Mouse (Mus musculus) CH12F3 (cell line): ENCODE data around the gene Gcgr.
"Not testable (repeated sequence)": the region's sequence is repeated elsewhere in the genome, so short reads cannot be mapped to it uniquely, and the experiment has no call there.

Source experiments
- in situ Hi-C: fragments of 300-500 bp; cut with MboI; formaldehyde crosslinking; loops from 2 replicates; pipeline ENCODE4 v1.14.3; 2020; ENCODE audit warnings: low sequenced_read_pairs

Gene Gcgr

DNA sequence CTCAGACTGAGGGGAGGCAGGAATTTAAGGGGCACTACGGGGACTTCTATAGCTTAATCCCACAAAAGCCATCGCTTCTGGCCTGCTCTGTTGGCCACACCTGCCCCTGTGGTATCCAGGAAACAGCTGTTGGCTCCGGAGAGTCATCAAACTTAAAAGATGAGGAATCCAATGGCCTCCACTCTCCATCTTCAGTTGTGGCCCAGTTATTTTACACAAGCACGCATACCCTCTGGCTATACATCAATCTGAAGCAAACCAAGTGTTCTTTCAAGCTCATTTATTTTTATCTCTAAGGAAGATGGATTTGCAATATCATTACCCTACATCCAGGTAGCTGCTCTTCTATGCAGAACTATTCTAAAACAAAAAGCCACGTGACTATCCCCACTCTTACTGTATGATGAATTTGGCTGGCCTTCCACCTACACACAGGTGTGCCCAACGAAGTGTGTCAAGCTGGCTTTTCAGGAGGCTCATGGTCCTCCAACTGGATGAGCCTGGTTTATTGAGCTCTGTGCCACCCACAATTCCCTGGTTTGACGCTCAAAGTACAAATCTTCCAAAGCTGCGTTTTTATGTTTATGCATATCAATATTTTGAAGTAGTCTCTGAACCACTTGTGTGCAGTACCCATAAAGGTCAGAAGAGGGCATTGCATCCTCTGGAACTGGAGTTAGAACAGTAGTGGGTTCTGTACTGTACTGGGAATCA lies 51.9 kb downstream of the Gcgr start:
- in situ Hi-C loops, result no loop called here

- in situ Hi-C loops, result not testable (repeated sequence)
Observed at GRCm38 (mm10) chr11:120582982-120583293, 52.4 kb downstream of the Gcgr start.

DNA sequence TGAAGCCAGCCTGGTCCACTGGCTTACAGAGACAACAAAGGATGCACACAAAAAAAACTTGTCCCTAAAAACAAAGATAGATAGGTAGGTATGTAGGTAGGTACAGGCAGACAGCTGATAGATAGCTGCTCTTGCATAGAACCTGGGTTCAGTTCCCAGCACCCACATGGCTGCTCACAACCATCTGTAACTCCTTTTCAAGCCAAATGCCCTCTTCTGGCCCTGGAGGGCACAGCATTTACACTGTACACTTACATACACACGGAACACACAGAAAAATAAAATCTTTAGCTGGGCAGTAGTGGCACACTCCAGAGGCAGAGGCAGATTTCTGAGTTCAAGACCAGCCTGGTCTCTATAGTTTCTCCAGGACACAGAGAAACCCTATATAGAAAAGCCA lies 53.4 kb downstream of the Gcgr start:
- in situ Hi-C loops, result no loop called here

- in situ Hi-C loops, result no loop called here
Observed at GRCm38 (mm10) chr11:120588531-120588930, 58.0 kb downstream of the Gcgr start.
